Mouse (Mus musculus): Measurements from ENCODE around the gene Thbs4.

- TF ChIP-seq CTCF (IDR thresholded peaks at IDR 0.05; ENCODE audit: low read depth) (no peak), EP300 (IDR thresholded peaks at IDR 0.05; ENCODE audit: low read depth) (no peak)
Observed at GRCm38 (mm10) chr13:92731811-92732210, 62.8 kb downstream of the Thbs4 start.
